Mouse (Mus musculus) inflammation-experienced regulatory T-cells, adult 6 months (primary cell): ENCODE measurements at regions not wholly inside any gene's neighbourhood (a gene's known extent, or its start where the extent isn't known, plus 50 kb on each side); places are given as distances from the start of the nearest gene placed in this dataset.
"Not testable (repeated sequence)": the region's sequence is repeated elsewhere in the genome, so short reads cannot be mapped to it uniquely, and the experiment has no call there.

Source experiments
- ATAC-seq: one replicate; pipeline ENCODE4 v1.8.0; 2017

- not testable (repeated sequence) for ATAC-seq
These were observed 493.0 kb upstream of the Olfr1507 start for GRCm38 (mm10) chr14:52988563-52988962.

- not testable (repeated sequence) for ATAC-seq
These were observed 476.9 kb upstream of the Olfr1507 start for GRCm38 (mm10) chr14:52972207-52973003.

GRCm38 (mm10) chr14:52962110-52962509 lies 466.6 kb upstream of the Olfr1507 start:
- peak; percentile 50 for ATAC-seq

- ATAC-seq: peak; percentile 67
These were observed 461.0 kb upstream of the Olfr1507 start for GRCm38 (mm10) chr14:52956515-52956914.

- ATAC-seq: peak; percentile 50
These were observed 449.4 kb upstream of the Olfr1507 start for GRCm38 (mm10) chr14:52944925-52945324.

GRCm38 (mm10) chr14:52942438-52942837 lies 446.9 kb upstream of the Olfr1507 start:
- ATAC-seq: peak; percentile 48

- not testable (repeated sequence) for ATAC-seq
These were observed 446.2 kb upstream of the Olfr1507 start for GRCm38 (mm10) chr14:52941747-52942146.

GRCm38 (mm10) chr14:52920138-52920537 lies 424.6 kb upstream of the Olfr1507 start:
- not testable (repeated sequence) for ATAC-seq

GRCm38 (mm10) chr14:52913814-52914213 lies 418.3 kb upstream of the Olfr1507 start:
- ATAC-seq: not testable (repeated sequence)

- not testable (repeated sequence) for ATAC-seq
These were observed 404.1 kb upstream of the Olfr1507 start for GRCm38 (mm10) chr14:52899629-52900028.

- ATAC-seq: not testable (repeated sequence)
These were observed 402.8 kb upstream of the Olfr1507 start for GRCm38 (mm10) chr14:52898310-52898709.

GRCm38 (mm10) chr14:52879978-52880377 lies 384.4 kb upstream of the Olfr1507 start:
- ATAC-seq: peak; percentile 41

GRCm38 (mm10) chr14:52863841-52864240 lies 368.3 kb upstream of the Olfr1507 start:
- ATAC-seq: peak; percentile 52

GRCm38 (mm10) chr14:52863107-52863506 lies 367.6 kb upstream of the Olfr1507 start:
- ATAC-seq: peak; percentile 96

- ATAC-seq: not testable (repeated sequence)
These were observed 366.9 kb upstream of the Olfr1507 start for GRCm38 (mm10) chr14:52862491-52862890.

- ATAC-seq: peak; percentile 50
These were observed 359.8 kb upstream of the Olfr1507 start for GRCm38 (mm10) chr14:52855339-52855738.

- not testable (repeated sequence) for ATAC-seq
These were observed 358.0 kb upstream of the Olfr1507 start for GRCm38 (mm10) chr14:52853598-52853997.

- peak; percentile 90 for ATAC-seq
These were observed 352.4 kb upstream of the Olfr1507 start for GRCm38 (mm10) chr14:52847970-52848369.

GRCm38 (mm10) chr14:52824005-52824404 lies 328.5 kb upstream of the Olfr1507 start:
- ATAC-seq: peak; percentile 78

- peak; percentile 71 for ATAC-seq
These were observed 326.1 kb upstream of the Olfr1507 start for GRCm38 (mm10) chr14:52821617-52822016.

- ATAC-seq: not testable (repeated sequence)
These were observed 315.5 kb upstream of the Olfr1507 start for GRCm38 (mm10) chr14:52811128-52811415.

GRCm38 (mm10) chr14:52810275-52811127 lies 315.0 kb upstream of the Olfr1507 start:
- peak; percentile 63 for ATAC-seq

- ATAC-seq: not testable (repeated sequence)
These were observed 306.2 kb upstream of the Olfr1507 start for GRCm38 (mm10) chr14:52801705-52802104.

GRCm38 (mm10) chr14:52792600-52792999 lies 297.1 kb upstream of the Olfr1507 start:
- not testable (repeated sequence) for ATAC-seq
